Mouse (Mus musculus) right cerebral cortex, adult 2 months (tissue): ENCODE results near the gene Olfr1243.
"Not testable (repeated sequence)": the region's sequence is repeated elsewhere in the genome, so short reads cannot be mapped to it uniquely, and the experiment has no call there.

ENCODE experiments used
- DNase-seq, 2 experiments: peaks; one replicate each; pipeline ENCODE4 v3.0.0; 2021 to 2022; ENCODE audit warnings: low spot score in 2 of 2

The Olfr1243 gene

DNA sequence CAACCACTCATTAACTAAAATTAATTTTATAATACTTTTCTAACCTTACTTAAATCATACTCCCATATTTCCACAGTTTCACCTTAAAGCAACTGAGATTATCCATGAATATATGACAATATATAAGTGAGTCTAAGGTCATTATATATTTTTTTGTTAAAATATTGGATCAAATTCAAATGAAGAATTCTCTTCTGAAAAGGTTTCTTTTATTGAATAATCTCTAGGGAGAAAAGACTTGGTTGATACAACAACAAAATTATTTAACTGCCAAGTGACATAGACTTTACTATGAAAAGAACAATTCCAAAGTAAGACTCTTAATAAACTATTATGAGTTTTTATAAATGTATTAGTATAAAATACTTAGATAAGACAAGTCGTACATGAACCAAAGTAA lies at the start of gene Olfr1243:
Gene Olfr1243 (minus strand): TSS at position 101 of the 400 bp plus-strand sequence.
- no peak for DNase-seq

DNA sequence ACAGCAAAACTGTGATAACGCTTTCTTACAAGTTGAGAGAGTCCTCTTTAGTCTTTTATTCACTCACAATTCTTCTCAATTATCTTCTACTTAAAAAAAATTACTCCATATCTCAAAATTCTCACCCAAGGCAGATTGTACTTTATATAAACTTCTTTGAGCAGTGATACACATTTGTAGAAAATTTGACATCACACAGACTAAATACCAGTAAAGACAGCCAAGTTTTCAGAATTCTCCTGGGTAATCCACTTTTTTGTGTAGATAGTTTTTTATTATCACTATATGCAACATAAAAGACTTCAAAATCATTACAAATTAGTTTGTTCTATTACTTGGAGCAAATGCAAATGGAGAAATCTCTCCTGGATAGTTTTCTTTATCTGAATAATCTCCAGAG lies 47.1 kb upstream of the Olfr1243 start, which contains the start of gene Olfr1245:
Gene Olfr1245 (minus strand): TSS at position 101 of the 400 bp plus-strand sequence.
- DNase-seq = no peak

DNA sequence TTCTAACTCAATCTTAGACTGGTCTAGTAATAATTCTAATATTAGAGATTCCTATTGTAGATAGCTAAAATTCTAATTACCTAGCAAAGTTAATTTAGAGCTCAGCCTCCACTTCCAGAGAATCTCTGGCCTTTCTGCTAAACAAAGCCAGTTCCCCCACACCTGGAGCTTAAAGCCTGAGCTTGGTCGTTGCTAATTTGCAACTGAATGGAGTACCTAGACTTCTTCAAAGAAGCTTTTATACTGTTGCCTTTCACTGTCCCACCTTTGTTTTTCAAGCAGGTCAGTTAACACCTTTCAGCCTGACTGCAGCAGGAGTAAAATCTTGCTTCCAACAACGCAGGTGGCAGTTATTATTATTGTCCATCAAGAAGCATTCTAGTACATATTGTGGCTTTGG lies 31.4 kb upstream of the Olfr1243 start:
- DNase-seq = not testable (repeated sequence)

DNA sequence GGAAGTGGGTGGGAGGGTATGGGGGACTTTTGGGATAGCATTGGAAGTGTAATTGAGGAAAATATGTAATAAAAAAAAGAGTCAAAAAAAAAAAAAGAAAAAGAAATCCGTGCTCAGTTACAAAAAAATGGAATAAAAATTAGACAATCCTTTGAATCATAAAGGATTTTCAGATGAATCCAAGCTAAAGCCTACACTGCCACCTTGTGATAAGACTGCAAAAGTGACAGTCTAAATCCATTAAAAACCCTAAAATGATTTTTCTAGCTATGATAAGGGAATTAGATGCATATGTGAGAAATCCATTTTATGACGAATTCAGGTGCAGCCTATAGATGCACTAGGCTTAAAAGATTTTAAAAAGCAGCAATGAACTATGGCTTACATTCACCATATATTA lies 13.2 kb upstream of the Olfr1243 start:
- DNase-seq = no peak

DNA sequence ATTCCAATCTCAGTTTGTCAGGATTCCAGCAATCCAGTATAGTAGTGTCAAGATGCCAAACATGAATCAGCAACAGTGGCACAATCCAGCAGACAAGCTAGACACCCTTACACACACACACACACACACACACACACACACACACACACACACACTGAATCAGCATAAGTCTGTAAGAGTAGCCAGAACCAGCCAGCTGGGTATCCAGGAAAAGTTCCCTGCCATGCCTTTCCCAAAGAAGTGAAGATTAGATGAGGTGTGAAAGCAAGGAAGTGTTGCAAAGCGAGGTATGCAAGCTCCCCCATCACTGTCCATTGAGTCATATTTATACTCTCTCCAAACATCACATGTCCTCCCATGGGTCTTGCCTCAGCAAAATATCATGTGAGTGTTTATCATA lies 8.6 kb upstream of the Olfr1243 start:
- peak in 1 of 2 experiments; percentile 15 for DNase-seq

DNA sequence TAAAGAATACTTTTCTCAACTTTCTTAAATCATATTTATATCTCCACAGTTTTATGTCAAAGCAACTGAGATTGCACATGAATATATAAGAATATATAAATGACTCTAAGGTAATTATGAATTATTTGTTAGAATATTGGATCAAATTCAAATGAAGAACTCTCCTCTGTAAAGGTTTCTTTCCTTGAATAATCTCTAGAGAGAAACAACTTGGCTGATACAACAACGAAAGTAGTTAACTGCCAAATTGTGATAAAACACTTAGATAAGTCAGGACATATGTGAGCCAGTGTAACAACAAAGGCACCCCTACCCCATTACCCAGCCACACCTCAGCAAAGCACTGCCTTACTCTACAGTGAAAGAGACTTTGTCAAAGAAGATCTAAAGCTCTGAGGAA lies 33.1 kb downstream of the Olfr1243 start, which contains the start of gene Olfr1242:
Gene Olfr1242 (minus strand): TSS at position 101 of the 400 bp plus-strand sequence.
- no peak for DNase-seq

DNA sequence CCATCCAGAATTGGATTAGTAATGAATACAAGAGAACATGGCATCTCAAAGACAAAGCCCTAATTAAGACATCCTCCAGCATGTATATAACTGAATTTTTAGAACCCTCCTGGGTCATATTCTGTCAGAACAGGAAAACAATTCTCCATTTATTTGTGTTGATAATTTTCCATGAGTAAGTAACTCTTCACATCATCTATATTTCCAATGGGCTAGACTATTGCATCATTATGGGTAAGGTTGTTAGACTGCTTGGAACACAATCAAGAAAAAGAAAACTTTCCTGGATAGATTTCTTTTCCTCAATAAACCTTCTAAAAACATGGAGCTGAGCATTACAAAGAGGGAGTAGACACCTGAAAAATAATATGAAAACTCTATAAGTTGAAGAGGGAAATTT lies 44.3 kb downstream of the Olfr1243 start, which contains the start of gene Olfr1241:
Gene Olfr1241 (minus strand): TSS at position 101 of the 400 bp plus-strand sequence.
- DNase-seq = no peak
